ENCODE assay signal across 8 mouse cellular contexts in the genomic region with DNA sequence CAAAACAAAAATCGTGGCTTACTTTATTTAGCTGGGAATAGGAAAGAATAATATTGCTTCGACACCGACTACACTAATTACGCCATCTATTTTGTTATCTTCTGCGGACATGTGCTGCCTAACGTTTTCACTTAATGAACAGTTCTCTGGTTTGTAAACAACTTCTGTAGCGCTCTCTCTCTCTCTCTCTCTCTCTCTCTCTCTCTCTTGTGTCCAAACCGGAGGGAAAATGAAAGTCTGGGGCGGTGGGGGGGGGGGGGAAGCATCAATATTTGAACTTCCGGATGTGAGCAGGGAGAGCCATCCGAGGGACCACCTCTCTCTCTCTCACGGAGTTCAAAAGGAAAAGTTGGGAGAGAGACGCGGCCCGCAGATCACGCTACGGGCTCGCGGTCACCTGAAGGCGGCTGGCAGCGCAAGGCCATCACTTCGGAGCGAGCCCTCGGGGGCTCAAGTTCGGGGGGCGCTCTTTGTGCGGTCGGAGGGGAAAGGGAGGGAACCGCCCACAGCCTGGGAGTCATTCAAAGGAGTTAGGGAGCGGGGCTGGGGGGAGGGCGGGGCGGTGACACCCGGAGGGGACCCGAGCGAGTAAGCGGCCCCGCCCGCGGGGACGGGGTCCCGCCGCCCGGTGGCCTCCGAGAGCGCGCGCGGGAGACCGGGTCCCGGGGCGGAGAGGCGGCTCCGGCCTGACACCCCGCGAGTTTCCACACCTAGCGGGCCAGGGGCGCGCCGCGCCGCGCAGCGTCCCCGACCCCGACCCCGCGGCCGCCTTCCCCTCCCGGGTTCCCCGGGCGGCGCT. TPM values are rescaled to one million over a fixed set of nuclear protein-coding genes. Genes with fewer than 3 reads are reported as not detected.
DNase-seq lines count a peak whose midpoint lies in the region; ATAC-seq and TF ChIP-seq lines count a peak whose summit lies in the region.

No protein-coding gene starts in this region.

- no peak for TF ChIP-seq CTCF in cerebellum, adult 2 months (IDR thresholded peaks at IDR 0.05; ENCODE audit: borderline replicate concordance, insufficient read depth, low read depth, low read length)
- no peak for TF ChIP-seq CTCF in Patski (IDR thresholded peaks at IDR 0.05)

- CTCF ChIA-PET in Patski (lab: Charles Lee): interaction anchor here (0.9 to 3.0 kb wide), 3 partner anchors 14 to 67 kb away, joined by 4 to 11 read pairs (median 4); no protein-coding TSS in a partner anchor

- no peaks in the 10 kb centered on the region for H3K4me1 ChIP-seq in cerebellum, adult 2 months (ENCODE audit: control insufficient read depth, insufficient read depth, low read length)
- no peaks in the 10 kb centered on the region for H3K4me1 ChIP-seq in limb, embryonic 11.5 days (ENCODE audit: control insufficient read depth, insufficient read depth, low read length)
- peaks cover 17% of the 10 kb centered on the region for H3K4me1 ChIP-seq in midbrain, embryonic 10.5 days
- 0 out of 2 replicates have a peak, but pooled peaks cover 2% of the 10 kb centered on the region for H3K4me1 ChIP-seq in stomach, embryonic 14.5 days (ENCODE audit: control insufficient read depth, insufficient read depth, low read length)

- peak; percentile 11 for ATAC-seq in Patski
- ATAC-seq in limb, embryonic 11.5 days (ENCODE audit: insufficient number of reproducible peaks, low FRiP score, low TSS enrichment, low read depth): peak; percentile 24; the same call in 1 of the 2 replicates
- ATAC-seq in stomach, embryonic 14.5 days (ENCODE audit: insufficient number of reproducible peaks, insufficient read depth, low FRiP score, low read depth): peak; percentile 15; the same call in 1 of the 2 replicates

- H3K27ac ChIP-seq in cerebellum, adult 2 months (ENCODE audit: insufficient read depth, low read length): peak overlapping the region; percentile 70; the same call in 1 of the 2 replicates
- peak overlapping the region; percentile 92 for H3K27ac ChIP-seq in limb, embryonic 11.5 days (replicated peaks; ENCODE audit: low read depth, low read length)
- peak overlapping the region; percentile 98 for H3K27ac ChIP-seq in midbrain, embryonic 10.5 days (replicated peaks)
- H3K27ac ChIP-seq in stomach, embryonic 14.5 days (ENCODE audit: low read length): peak overlapping the region; percentile 97

- H3K4me2 ChIP-seq in limb, embryonic 11.5 days (ENCODE audit: low read depth, severe bottlenecking): peak overlapping the region; percentile 45
- H3K4me2 ChIP-seq in stomach, embryonic 14.5 days (replicated peaks; ENCODE audit: low read depth, low read length): peak overlapping the region; percentile 53

- intact Hi-C loops in heart, postnatal 10 days (cut with DNase I): loop anchor here (5.0 kb wide), 1 partner anchor 114 kb away; the partner anchor contains the start of gene Gtf2b

- TF ChIP-seq POLR2A in cerebellum, adult 2 months (IDR thresholded peaks at IDR 0.05; ENCODE audit: borderline replicate concordance, insufficient read depth, low read length): no peak

- H3K4me3 ChIP-seq in cerebellum, adult 2 months (replicated peaks; ENCODE audit: insufficient read depth, low read depth, low read length): peak overlapping the region; percentile 82
- H3K4me3 ChIP-seq in limb, embryonic 11.5 days (ENCODE audit: low read depth, low read length): peak overlapping the region; percentile 98
- H3K4me3 ChIP-seq in midbrain, embryonic 10.5 days: peak overlapping the region; percentile 99
- H3K4me3 ChIP-seq in stomach, embryonic 14.5 days (ENCODE audit: low read depth, low read length): peak overlapping the region; percentile 98

- DNase-seq in cerebellum, adult 2 months: no peak
- no peak for DNase-seq in cerebellum, adult 9-11 months
- DNase-seq in Patski (ENCODE audit: low read depth, low spot score): no peak
- peak; percentile 80 for DNase-seq in embryo, embryonic 9.5 days (ENCODE audit: extremely low spot score)
- DNase-seq in heart, postnatal 10 days: peak; percentile 53 to 57
- DNase-seq in limb, embryonic 11.5 days (ENCODE audit: low spot score): peak; percentile 75
- peak; percentile 78 for DNase-seq in midbrain, embryonic 10.5 days (ENCODE audit: low spot score)

- no peaks in the 10 kb centered on the region for H3K36me3 ChIP-seq in limb, embryonic 11.5 days (ENCODE audit: control insufficient read depth, insufficient read depth, low read length)
- no peaks in the 10 kb centered on the region for H3K36me3 ChIP-seq in midbrain, embryonic 10.5 days
- H3K36me3 ChIP-seq in stomach, embryonic 14.5 days (ENCODE audit: control insufficient read depth, insufficient read depth, low read length): no peaks in the 10 kb centered on the region

- POLR2A ChIA-PET in Patski (lab: Charles Lee): interaction anchor here (0.6 to 1.8 kb wide), 5 partner anchors 15 to 1800 kb away, joined by 3 read pairs; no protein-coding TSS in a partner anchor

- WGBS in cerebellum, adult 2 months: 1% methylated on average over 71 of the region's 72 CpGs
- WGBS in limb, embryonic 11.5 days: under 1% methylated on average over 35 of the region's 72 CpGs
- under 1% methylated on average over 62 of the region's 72 CpGs for WGBS in midbrain, embryonic 10.5 days
- whole genome bisulfite sequencing in stomach, embryonic 14.5 days: under 1% methylated on average over 61 of the region's 72 CpGs

- H3K27me3 ChIP-seq in cerebellum, adult 2 months (ENCODE audit: control insufficient read depth, insufficient read depth, low read length): no peaks in the 10 kb centered on the region
- H3K27me3 ChIP-seq in Patski: no peaks in the 10 kb centered on the region
- H3K27me3 ChIP-seq in limb, embryonic 11.5 days (ENCODE audit: control insufficient read depth, insufficient read depth, low read length): no peaks in the 10 kb centered on the region
- H3K27me3 ChIP-seq in midbrain, embryonic 10.5 days (ENCODE audit: low read depth, poor library complexity, severe bottlenecking): no peaks in the 10 kb centered on the region
- no peaks in the 10 kb centered on the region for H3K27me3 ChIP-seq in stomach, embryonic 14.5 days (ENCODE audit: control insufficient read depth, insufficient read depth, low read length)

- peak overlapping the region; percentile 95 for H3K9ac ChIP-seq in limb, embryonic 11.5 days (ENCODE audit: low read length)
- peak overlapping the region; percentile 93 for H3K9ac ChIP-seq in stomach, embryonic 14.5 days (replicated peaks; ENCODE audit: low read depth, low read length)

- H3K9me3 ChIP-seq in limb, embryonic 11.5 days (ENCODE audit: control insufficient read depth, low read length): no peaks in the 10 kb centered on the region
- H3K9me3 ChIP-seq in midbrain, embryonic 10.5 days (replicated peaks): no peaks in the 10 kb centered on the region
- H3K9me3 ChIP-seq in stomach, embryonic 14.5 days (ENCODE audit: control insufficient read depth, low read depth, low read length): no peaks in the 10 kb centered on the region

- in situ Hi-C loops in Patski (cut with MboI; ENCODE audit: low pct_unique_long_range_greater_than_20kb): no loop called here

RNA-seq across cellular contexts. Expression of gene Pkn2, which starts 0.8 kb away (rescaled TPM):
- polyA plus RNA-seq in cerebellum, adult 2 months (2012; rRNA removed): 13.2 and 13.6 TPM in 2 replicates
- polyA plus RNA-seq in Patski (2021): 78.1 TPM
- total RNA-seq in heart, postnatal 10 days (2021): 10 to 100 TPM; 47.5 to 53.7 TPM
- polyA plus RNA-seq in limb, embryonic 11.5 days (2014; fragmentation: Nextera tagmentation; extraction: Ambion mirVana): 52.8 and 54.5 TPM in 2 replicates
- polyA plus RNA-seq in midbrain, embryonic 10.5 days (2016; fragmentation: Nextera tagmentation; extraction: Ambion mirVana): 46.5 and 53.5 TPM in 2 replicates
- 57.1 and 57.7 TPM in 2 replicates for polyA plus RNA-seq in stomach, embryonic 14.5 days (2014; fragmentation: Nextera tagmentation; extraction: Ambion mirVana)

Comparison
In these comparisons a context has a peak if more than half of its experiments do, and no peak if none do; other contexts are left out.
1. DNase-seq: peak in embryo, embryonic 9.5 days (single experiment), heart, postnatal 10 days (2 of 2), limb, embryonic 11.5 days (single experiment) and midbrain, embryonic 10.5 days (single experiment); none in cerebellum, adult 2 months (0 of 2), cerebellum, adult 9-11 months (single experiment) and Patski (single experiment).
2. Peak in every context shown above with its lines, with median percentiles within 50 percentile points of each other: H3K27ac ChIP-seq, H3K4me3 ChIP-seq and ATAC-seq.